Mouse (Mus musculus): ENCODE measurements at regions not wholly inside any gene's neighbourhood (a gene's known extent, or its start where the extent isn't known, plus 50 kb on each side); places are given as distances from the start of the nearest gene placed in this dataset.
A peak's percentile ranks its signal among the peaks of the same experiment; 100 is the strongest.
"Not testable (repeated sequence)": the region's sequence is repeated elsewhere in the genome, so short reads cannot be mapped to it uniquely, and the experiment has no call there.

- ATAC-seq: no peak
Measured at GRCm38 (mm10) chr12:16374331-16374996, 236.3 kb downstream of the Lpin1 start.

- no peak for ATAC-seq
Measured at GRCm38 (mm10) chr12:16370061-16370460, 240.7 kb downstream of the Lpin1 start.

- ATAC-seq: no peak
Measured at GRCm38 (mm10) chr12:16362341-16362740, 248.4 kb downstream of the Lpin1 start.

GRCm38 (mm10) chr12:16358831-16359230, 251.9 kb downstream of the Lpin1 start:
- ATAC-seq: no peak

- no peak for ATAC-seq
Measured at GRCm38 (mm10) chr12:16354711-16355110, 256.1 kb downstream of the Lpin1 start.

- ATAC-seq: no peak
Measured at GRCm38 (mm10) chr12:16351751-16352150, 259.0 kb downstream of the Lpin1 start.

- no peak for ATAC-seq
Measured at GRCm38 (mm10) chr12:16349310-16349709, 261.5 kb downstream of the Lpin1 start.

- no peak for ATAC-seq
Measured at GRCm38 (mm10) chr12:16344021-16344420, 266.7 kb downstream of the Lpin1 start.

GRCm38 (mm10) chr12:16342030-16342429, 268.7 kb downstream of the Lpin1 start:
- not testable (repeated sequence) for ATAC-seq

- no peak for ATAC-seq
Measured at GRCm38 (mm10) chr12:16331456-16331855, 279.3 kb downstream of the Lpin1 start.

GRCm38 (mm10) chr12:16329129-16329528, 281.6 kb downstream of the Lpin1 start:
- ATAC-seq: no peak

GRCm38 (mm10) chr12:16320536-16321402, 290.0 kb downstream of the Lpin1 start:
- no peak for ATAC-seq

GRCm38 (mm10) chr12:16308101-16308500, 302.7 kb downstream of the Lpin1 start:
- ATAC-seq: no peak

- peak; percentile 91 for ATAC-seq
Measured at GRCm38 (mm10) chr12:16304701-16305377, 305.9 kb downstream of the Lpin1 start.

- ATAC-seq: no peak
Measured at GRCm38 (mm10) chr12:16285061-16285460, 325.7 kb downstream of the Lpin1 start.

GRCm38 (mm10) chr12:16279146-16279545, 331.6 kb downstream of the Lpin1 start:
- no peak for ATAC-seq

- no peak for ATAC-seq
Measured at GRCm38 (mm10) chr12:16277567-16278332, 333.0 kb downstream of the Lpin1 start.

- ATAC-seq: no peak
Measured at GRCm38 (mm10) chr12:16277144-16277543, 333.6 kb downstream of the Lpin1 start.

- ATAC-seq: no peak
Measured at GRCm38 (mm10) chr12:16276301-16276700, 334.5 kb downstream of the Lpin1 start.

GRCm38 (mm10) chr12:16272441-16272840, 338.3 kb downstream of the Lpin1 start:
- ATAC-seq: no peak

GRCm38 (mm10) chr12:16270876-16271275, 339.9 kb downstream of the Lpin1 start:
- no peak for ATAC-seq

- ATAC-seq: no peak
Measured at GRCm38 (mm10) chr12:16269706-16270105, 341.1 kb downstream of the Lpin1 start.
